Mouse (Mus musculus): ENCODE measurements around the gene 2310079G19Rik. TPM values are rescaled to one million over a fixed set of nuclear protein-coding genes. Genes with fewer than 3 reads are reported as not detected.

The 2310079G19Rik gene
- total and polyA plus RNA-seq, 3 experiments: 0.27 TPM; not detected in 2

GRCm38 (mm10) chr16:88604570-88604969 is 22.9 kb downstream of the 2310079G19Rik start:
- no peak for TF ChIP-seq GATA1 (IDR thresholded peaks at IDR 0.05; ENCODE audit: borderline replicate concordance, low read length)
- no peak for TF ChIP-seq TAL1 (conservative IDR thresholded peaks at IDR 0.05; ENCODE audit: low read depth, low read length)
- no peak for TF ChIP-seq GATA2 (IDR thresholded peaks at IDR 0.05; ENCODE audit: borderline replicate concordance, low read depth, low read length)
- TF ChIP-seq POLR2AphosphoS5 (IDR thresholded peaks at IDR 0.05; ENCODE audit: insufficient replicate concordance, low read depth, low read length): no peak
- TF ChIP-seq CTCF (IDR thresholded peaks at IDR 0.05; ENCODE audit: low read depth, low read length): no peak
- Histone ChIP-seq H3K4me3 (ENCODE audit: low read depth, low read length) (no peak overlapping the region), H3K27me3 (ENCODE audit: insufficient read depth, low read length) (no peaks in the 10 kb centered on the region), H3K9me3 (replicated peaks) (peaks cover 13% of the 10 kb centered on the region), H3K36me3 (replicated peaks) (no peaks in the 10 kb centered on the region), H3K4me1 (ENCODE audit: insufficient read depth, low read depth, low read length) (no peaks in the 10 kb centered on the region)
- DNase-seq (ENCODE audit: low spot score) (no peak), ATAC-seq (ENCODE audit: extremely low read depth, insufficient number of reproducible peaks, low FRiP score, poor library complexity, severe bottlenecking) (no peak)

GRCm38 (mm10) chr16:88602464-88602863 is 25.0 kb downstream of the 2310079G19Rik start:
- DNase-seq (ENCODE audit: low spot score): no peak
- TF ChIP-seq GATA1 (IDR thresholded peaks at IDR 0.05; ENCODE audit: borderline replicate concordance, low read length) (no peak), POLR2AphosphoS5 (IDR thresholded peaks at IDR 0.05; ENCODE audit: insufficient replicate concordance, low read depth, low read length) (no peak), GATA2 (IDR thresholded peaks at IDR 0.05; ENCODE audit: borderline replicate concordance, low read depth, low read length) (no peak), TAL1 (conservative IDR thresholded peaks at IDR 0.05; ENCODE audit: low read depth, low read length) (no peak), CTCF (IDR thresholded peaks at IDR 0.05; ENCODE audit: low read depth, low read length) (no peak)
- Histone ChIP-seq H3K9me3 (replicated peaks) (peaks cover 13% of the 10 kb centered on the region), H3K4me3 (ENCODE audit: low read depth, low read length) (no peak overlapping the region), H3K36me3 (replicated peaks) (no peaks in the 10 kb centered on the region), H3K4me1 (ENCODE audit: insufficient read depth, low read depth, low read length) (no peaks in the 10 kb centered on the region), H3K27me3 (ENCODE audit: insufficient read depth, low read length) (no peaks in the 10 kb centered on the region)
- no peak for ATAC-seq (ENCODE audit: extremely low read depth, insufficient number of reproducible peaks, low FRiP score, poor library complexity, severe bottlenecking)

GRCm38 (mm10) chr16:88600303-88600702 is 27.2 kb downstream of the 2310079G19Rik start:
- Histone ChIP-seq H3K36me3 (replicated peaks) (no peaks in the 10 kb centered on the region), H3K4me1 (ENCODE audit: insufficient read depth, low read depth, low read length) (no peaks in the 10 kb centered on the region), H3K4me3 (ENCODE audit: low read depth, low read length) (no peak overlapping the region), H3K27me3 (ENCODE audit: insufficient read depth, low read length) (no peaks in the 10 kb centered on the region), H3K9me3 (replicated peaks) (peaks cover 16% of the 10 kb centered on the region)
- ATAC-seq (ENCODE audit: extremely low read depth, insufficient number of reproducible peaks, low FRiP score, poor library complexity, severe bottlenecking): no peak
- TF ChIP-seq POLR2AphosphoS5 (IDR thresholded peaks at IDR 0.05; ENCODE audit: insufficient replicate concordance, low read depth, low read length) (no peak), GATA1 (IDR thresholded peaks at IDR 0.05; ENCODE audit: borderline replicate concordance, low read length) (no peak), GATA2 (IDR thresholded peaks at IDR 0.05; ENCODE audit: borderline replicate concordance, low read depth, low read length) (no peak), CTCF (IDR thresholded peaks at IDR 0.05; ENCODE audit: low read depth, low read length) (no peak), TAL1 (conservative IDR thresholded peaks at IDR 0.05; ENCODE audit: low read depth, low read length) (no peak)
- no peak for DNase-seq (ENCODE audit: low spot score)

GRCm38 (mm10) chr16:88599504-88600237 is 27.8 kb downstream of the 2310079G19Rik start:
- DNase-seq (ENCODE audit: low spot score) (no peak), ATAC-seq (ENCODE audit: extremely low read depth, insufficient number of reproducible peaks, low FRiP score, poor library complexity, severe bottlenecking) (no peak)
- Histone ChIP-seq H3K36me3 (replicated peaks) (no peaks in the 10 kb centered on the region), H3K27me3 (ENCODE audit: insufficient read depth, low read length) (no peaks in the 10 kb centered on the region), H3K4me1 (ENCODE audit: insufficient read depth, low read depth, low read length) (no peaks in the 10 kb centered on the region), H3K9me3 (replicated peaks) (peaks cover 16% of the 10 kb centered on the region), H3K4me3 (ENCODE audit: low read depth, low read length) (no peak overlapping the region)
- TF ChIP-seq GATA1 (IDR thresholded peaks at IDR 0.05; ENCODE audit: borderline replicate concordance, low read length) (no peak), GATA2 (IDR thresholded peaks at IDR 0.05; ENCODE audit: borderline replicate concordance, low read depth, low read length) (no peak), TAL1 (conservative IDR thresholded peaks at IDR 0.05; ENCODE audit: low read depth, low read length) (no peak), POLR2AphosphoS5 (IDR thresholded peaks at IDR 0.05; ENCODE audit: insufficient replicate concordance, low read depth, low read length) (no peak), CTCF (IDR thresholded peaks at IDR 0.05; ENCODE audit: low read depth, low read length) (no peak)

- Histone ChIP-seq H3K27me3 (ENCODE audit: insufficient read depth, low read length) (no peaks in the 10 kb centered on the region), H3K9me3 (replicated peaks) (peaks cover 4% of the 10 kb centered on the region; the same call in 1 of the 2 replicates), H3K4me1 (ENCODE audit: insufficient read depth, low read depth, low read length) (no peaks in the 10 kb centered on the region), H3K4me3 (ENCODE audit: low read depth, low read length) (no peak overlapping the region), H3K36me3 (replicated peaks) (no peaks in the 10 kb centered on the region)
- no peak for DNase-seq (ENCODE audit: low spot score)
- TF ChIP-seq TAL1 (conservative IDR thresholded peaks at IDR 0.05; ENCODE audit: low read depth, low read length) (no peak), CTCF (IDR thresholded peaks at IDR 0.05; ENCODE audit: low read depth, low read length) (no peak), POLR2AphosphoS5 (IDR thresholded peaks at IDR 0.05; ENCODE audit: insufficient replicate concordance, low read depth, low read length) (no peak), GATA2 (IDR thresholded peaks at IDR 0.05; ENCODE audit: borderline replicate concordance, low read depth, low read length) (no peak), GATA1 (IDR thresholded peaks at IDR 0.05; ENCODE audit: borderline replicate concordance, low read length) (no peak)
- ATAC-seq (ENCODE audit: extremely low read depth, insufficient number of reproducible peaks, low FRiP score, poor library complexity, severe bottlenecking): no peak
Measured at GRCm38 (mm10) chr16:88592758-88593157, 34.7 kb downstream of the 2310079G19Rik start.

GRCm38 (mm10) chr16:88583338-88583737 is 44.1 kb downstream of the 2310079G19Rik start:
- Histone ChIP-seq H3K4me3 (ENCODE audit: low read depth, low read length) (no peak overlapping the region), H3K36me3 (replicated peaks) (no peaks in the 10 kb centered on the region), H3K4me1 (ENCODE audit: insufficient read depth, low read depth, low read length) (no peaks in the 10 kb centered on the region), H3K27me3 (ENCODE audit: insufficient read depth, low read length) (no peaks in the 10 kb centered on the region), H3K9me3 (replicated peaks) (peaks cover 21% of the 10 kb centered on the region)
- DNase-seq (ENCODE audit: low spot score): no peak
- TF ChIP-seq GATA2 (IDR thresholded peaks at IDR 0.05; ENCODE audit: borderline replicate concordance, low read depth, low read length) (no peak), CTCF (IDR thresholded peaks at IDR 0.05; ENCODE audit: low read depth, low read length) (no peak), TAL1 (conservative IDR thresholded peaks at IDR 0.05; ENCODE audit: low read depth, low read length) (no peak), POLR2AphosphoS5 (IDR thresholded peaks at IDR 0.05; ENCODE audit: insufficient replicate concordance, low read depth, low read length) (no peak), GATA1 (IDR thresholded peaks at IDR 0.05; ENCODE audit: borderline replicate concordance, low read length) (no peak)
- no peak for ATAC-seq (ENCODE audit: extremely low read depth, insufficient number of reproducible peaks, low FRiP score, poor library complexity, severe bottlenecking)

Other genes starting within 250 kb of the 2310079G19Rik start
- gene Cldn17, start 120.7 kb downstream of the 2310079G19Rik start, total RNA-seq (2014; fragmentation: Nextera tagmentation): not detected in 2 replicates
- 0.12 and 0.16 TPM in 2 replicates for gene Cldn17, start 120.7 kb downstream of the 2310079G19Rik start, total RNA-seq (2017)
- gene Cldn17, start 120.7 kb downstream of the 2310079G19Rik start, polyA plus RNA-seq (2012): not detected in 2 replicates
- not detected in 2 replicates for gene Cldn8, start 64.5 kb downstream of the 2310079G19Rik start, total RNA-seq (2014; fragmentation: Nextera tagmentation)
- gene Cldn8, start 64.5 kb downstream of the 2310079G19Rik start, total RNA-seq (2017): not detected in 2 replicates
- not detected in 2 replicates for gene Cldn8, start 64.5 kb downstream of the 2310079G19Rik start, polyA plus RNA-seq (2012)
- not detected in 2 replicates for gene Krtap24-1, start 15.4 kb downstream of the 2310079G19Rik start, total RNA-seq (2014; fragmentation: Nextera tagmentation)
- not detected in 2 replicates for gene Krtap24-1, start 15.4 kb downstream of the 2310079G19Rik start, total RNA-seq (2017)
- gene Krtap24-1, start 15.4 kb downstream of the 2310079G19Rik start, polyA plus RNA-seq (2012): not detected in 2 replicates
- not detected in 2 replicates for gene Krtap26-1, start 20.1 kb upstream of the 2310079G19Rik start, total RNA-seq (2014; fragmentation: Nextera tagmentation)
- gene Krtap26-1, start 20.1 kb upstream of the 2310079G19Rik start, total RNA-seq (2017): not detected in 2 replicates
- not detected in 2 replicates for gene Krtap26-1, start 20.1 kb upstream of the 2310079G19Rik start, polyA plus RNA-seq (2012)
- gene Krtap27-1, start 44.0 kb upstream of the 2310079G19Rik start, total RNA-seq (2014; fragmentation: Nextera tagmentation): not detected in 2 replicates
- gene Krtap27-1, start 44.0 kb upstream of the 2310079G19Rik start, total RNA-seq (2017): not detected in 2 replicates
- not detected in 2 replicates for gene Krtap27-1, start 44.0 kb upstream of the 2310079G19Rik start, polyA plus RNA-seq (2012)
- gene 2310061N02Rik, start 80.3 kb upstream of the 2310079G19Rik start, total RNA-seq (2014; fragmentation: Nextera tagmentation): not detected in 2 replicates
- gene 2310061N02Rik, start 80.3 kb upstream of the 2310079G19Rik start, total RNA-seq (2017): not detected in 2 replicates
- not detected in 2 replicates for gene 2310061N02Rik, start 80.3 kb upstream of the 2310079G19Rik start, polyA plus RNA-seq (2012)
- gene Krtap13-1, start 101.2 kb upstream of the 2310079G19Rik start, total RNA-seq (2014; fragmentation: Nextera tagmentation): not detected in 2 replicates
- gene Krtap13-1, start 101.2 kb upstream of the 2310079G19Rik start, total RNA-seq (2017): 0.27 TPM in 1 of 2 replicates, not detected in the other
- not detected in 2 replicates for gene Krtap13-1, start 101.2 kb upstream of the 2310079G19Rik start, polyA plus RNA-seq (2012)
- not detected in 2 replicates for gene Krtap13, start 124.0 kb upstream of the 2310079G19Rik start, total RNA-seq (2014; fragmentation: Nextera tagmentation)
- gene Krtap13, start 124.0 kb upstream of the 2310079G19Rik start, total RNA-seq (2017): not detected in 2 replicates
- gene Krtap13, start 124.0 kb upstream of the 2310079G19Rik start, polyA plus RNA-seq (2012): not detected in 2 replicates
- not detected in 2 replicates for gene 2310034C09Rik, start 131.2 kb upstream of the 2310079G19Rik start, total RNA-seq (2014; fragmentation: Nextera tagmentation)
- not detected in 2 replicates for gene 2310034C09Rik, start 131.2 kb upstream of the 2310079G19Rik start, total RNA-seq (2017)
- gene 2310034C09Rik, start 131.2 kb upstream of the 2310079G19Rik start, polyA plus RNA-seq (2012): not detected in 2 replicates
- not detected in 2 replicates for gene 2310057N15Rik, start 146.5 kb upstream of the 2310079G19Rik start, total RNA-seq (2014; fragmentation: Nextera tagmentation)
- gene 2310057N15Rik, start 146.5 kb upstream of the 2310079G19Rik start, total RNA-seq (2017): 0.12 TPM in 1 of 2 replicates, not detected in the other
- gene 2310057N15Rik, start 146.5 kb upstream of the 2310079G19Rik start, polyA plus RNA-seq (2012): not detected in 2 replicates
- gene Gm5965, start 150.2 kb upstream of the 2310079G19Rik start, total RNA-seq (2014; fragmentation: Nextera tagmentation): not detected in 2 replicates
- gene Gm5965, start 150.2 kb upstream of the 2310079G19Rik start, total RNA-seq (2017): not detected in 2 replicates
- gene Gm5965, start 150.2 kb upstream of the 2310079G19Rik start, polyA plus RNA-seq (2012): 0.17 TPM in 1 of 2 replicates, not detected in the other
- gene Gm20741, start 184.6 kb upstream of the 2310079G19Rik start, total RNA-seq (2014; fragmentation: Nextera tagmentation): not detected in 2 replicates
- not detected in 2 replicates for gene Gm20741, start 184.6 kb upstream of the 2310079G19Rik start, total RNA-seq (2017)
- gene Gm20741, start 184.6 kb upstream of the 2310079G19Rik start, polyA plus RNA-seq (2012): not detected in 2 replicates
- gene Krtap15, start 192.5 kb upstream of the 2310079G19Rik start, total RNA-seq (2014; fragmentation: Nextera tagmentation): not detected in 2 replicates
- not detected in 2 replicates for gene Krtap15, start 192.5 kb upstream of the 2310079G19Rik start, total RNA-seq (2017)
- not detected in 2 replicates for gene Krtap15, start 192.5 kb upstream of the 2310079G19Rik start, polyA plus RNA-seq (2012)
- gene Krtap14, start 198.5 kb upstream of the 2310079G19Rik start, total RNA-seq (2014; fragmentation: Nextera tagmentation): not detected in 2 replicates
- 0.17 TPM in 1 of 2 replicates, not detected in the other for gene Krtap14, start 198.5 kb upstream of the 2310079G19Rik start, total RNA-seq (2017)
- not detected in 2 replicates for gene Krtap14, start 198.5 kb upstream of the 2310079G19Rik start, polyA plus RNA-seq (2012)
- not detected in 2 replicates for gene Krtap19-1, start 241.7 kb upstream of the 2310079G19Rik start, total RNA-seq (2014; fragmentation: Nextera tagmentation)
- gene Krtap19-1, start 241.7 kb upstream of the 2310079G19Rik start, total RNA-seq (2017): not detected in 2 replicates
- not detected in 2 replicates for gene Krtap19-1, start 241.7 kb upstream of the 2310079G19Rik start, polyA plus RNA-seq (2012)
- not detected in 2 replicates for gene Krtap19-2, start 246.6 kb upstream of the 2310079G19Rik start, total RNA-seq (2014; fragmentation: Nextera tagmentation)
- not detected in 2 replicates for gene Krtap19-2, start 246.6 kb upstream of the 2310079G19Rik start, total RNA-seq (2017)
- gene Krtap19-2, start 246.6 kb upstream of the 2310079G19Rik start, polyA plus RNA-seq (2012): not detected in 2 replicates

Measured in G1E (cell line).